Mouse (Mus musculus): ENCODE results near the gene Pds5b.

- TF ChIP-seq POLR2A (IDR thresholded peaks at IDR 0.05; ENCODE audit: borderline replicate concordance, extremely low read depth, insufficient read depth, insufficient read length, poor library complexity, severe bottlenecking) (no peak), CTCF (IDR thresholded peaks at IDR 0.05; ENCODE audit: borderline replicate concordance, extremely low read depth, insufficient read depth, insufficient read length) (no peak)
Measured at GRCm38 (mm10) chr5:150641440-150641839, 32.1 kb upstream of the Pds5b start.

Data from brain, embryonic 14.5 days (tissue).